ENCODE assay signal across 14 mouse cellular contexts in the genomic region with DNA sequence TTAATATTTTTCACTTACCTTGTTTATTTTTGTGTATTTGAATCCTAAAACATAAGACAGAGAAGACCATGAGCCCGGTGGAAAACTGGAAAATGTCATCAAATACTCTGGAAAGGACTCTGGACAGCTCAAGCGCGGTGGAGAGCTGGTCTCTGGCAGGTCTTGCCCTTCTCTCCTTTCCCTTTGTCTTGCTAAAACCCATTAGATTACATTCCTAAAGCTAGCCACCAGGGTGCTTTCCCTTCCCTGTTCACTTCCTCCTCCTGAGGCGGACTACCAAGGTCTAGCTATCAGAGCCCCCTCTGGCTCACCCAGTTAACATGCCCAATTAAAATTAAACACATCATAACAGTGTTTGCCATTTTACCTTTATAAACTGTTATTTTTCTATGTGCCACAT.
"Had no signal": no experiment of that assay in that cellular context is flagged by ENCODE, and none has a peak within 500 bp of the region (broad histone marks: within the 10 kb centered on the region; RNA-seq: fewer than 3 reads in every experiment).

No protein-coding gene starts in this region.

- H3K27me3 ChIP-seq: limb, embryonic 13.5 days; neural tube, embryonic 12.5 days had no signal

- H3K36me3 ChIP-seq: limb, embryonic 13.5 days; neural tube, embryonic 12.5 days had no signal

- H3K9ac ChIP-seq: limb, embryonic 13.5 days; liver, embryonic 14.5 days; neural tube, embryonic 12.5 days had no signal

- DNase-seq: kidney, postnatal 36 days; layer of hippocampus, adult 9-11 months; left cerebral cortex, postnatal 4 days; lung, adult 18-20 months; midbrain, embryonic 14.5 days; retina, postnatal 1 day; right cerebral cortex, postnatal 4 days; spleen, adult 18-20 months; thymus, adult 18-20 months; thymus, postnatal 14 days had no signal

- H3K4me1 ChIP-seq: limb, embryonic 13.5 days; neural tube, embryonic 12.5 days had no signal

- H3K27ac ChIP-seq: kidney, postnatal 0 days; limb, embryonic 13.5 days; liver, embryonic 14.5 days; neural tube, embryonic 12.5 days had no signal

- H3K9me3 ChIP-seq: limb, embryonic 13.5 days; neural tube, embryonic 12.5 days had no signal

- H3K4me3 ChIP-seq: limb, embryonic 13.5 days; neural tube, embryonic 12.5 days had no signal

- H3K4me2 ChIP-seq: limb, embryonic 13.5 days; neural tube, embryonic 12.5 days had no signal
